Mouse (Mus musculus) hindbrain, embryonic 11.5 days (tissue): ENCODE measurements around the gene Trim63. TPM values are rescaled to one million over a fixed set of nuclear protein-coding genes. Genes with fewer than 3 reads are reported as not detected.

Experiments
- ATAC-seq: fragments of 200-750 bp; cut with Nextera tagmentation; 2 replicates; pipeline ENCODE4 v1.8.0; 2017; ENCODE audit warnings: mild to moderate bottlenecking, moderate TSS enrichment, moderate library complexity; ENCODE audit not compliant: low FRiP score
- DNase-seq: peaks from one replicate; pipeline ENCODE4 v3.0.0-alpha.2; 2015; ENCODE audit warnings: low spot score
- H3K27ac ChIP-seq: fragments of 300-500 bp; sonication (generic); 2 replicates; pipeline ENCODE4 v1.5.1; 2014; ENCODE audit warnings: mild to moderate bottlenecking, low read depth, low read length
- H3K27me3 ChIP-seq: fragments of 300-500 bp; sonication (generic); 2 replicates; pipeline ENCODE4 v1.6.1; 2014; ENCODE audit warnings: mild to moderate bottlenecking, low read length, moderate library complexity, mixed read lengths; ENCODE audit not compliant: control insufficient read depth, insufficient read depth
- H3K36me3 ChIP-seq: fragments of 300-500 bp; sonication (generic); 2 replicates; pipeline ENCODE4 v1.6.1; 2014; ENCODE audit warnings: mild to moderate bottlenecking, low read length, moderate library complexity, mixed read lengths; ENCODE audit not compliant: control insufficient read depth, insufficient read depth
- H3K4me1 ChIP-seq: fragments of 300-500 bp; sonication (generic); replicated peaks from 2 replicates; pipeline ENCODE4 v1.6.1; 2014; ENCODE audit warnings: low read length, mixed read lengths; ENCODE audit not compliant: control insufficient read depth, insufficient read depth
- H3K4me2 ChIP-seq: fragments of 300-500 bp; sonication (generic); replicated peaks from 2 replicates; pipeline ENCODE4 v1.6.1; 2014; ENCODE audit warnings: mild to moderate bottlenecking, low read depth, low read length
- H3K4me3 ChIP-seq: fragments of 300-500 bp; sonication (generic); 2 replicates; pipeline ENCODE4 v1.5.1; 2014; ENCODE audit warnings: low read depth, low read length
- H3K9ac ChIP-seq: fragments of 300-500 bp; sonication (generic); 2 replicates; pipeline ENCODE4 v1.6.1; 2014; ENCODE audit warnings: low read depth, low read length
- H3K9me3 ChIP-seq: fragments of 300-500 bp; sonication (generic); 2 replicates; pipeline ENCODE4 v1.6.1; 2016; ENCODE audit warnings: low read length; ENCODE audit not compliant: control insufficient read depth
- WGBS: fragments of 180-500 bp; shearing (Covaris S2); extraction: QIAGEN DNeasy Blood & Tissue Kit; methylation state at CpG from one replicate; pipeline ENCODE4 v1.1.7; 2014; 5-methylcytosine and 5-hydroxymethylcytosine counted together
- polyA plus RNA-seq: library from polyadenylated mRNA; unstranded; fragments of >200 nt; fragmentation: Nextera tagmentation; extraction: Ambion mirVana; gene quantifications from 2 replicates; pipeline ENCODE4 v1.2.1, GENCODE M21; 2014

The Trim63 gene
- polyA plus RNA-seq, 1 experiment from 2014 or later: 0.12 TPM

GRCm38 (mm10) chr4:134310656-134311055, 4.3 kb upstream of the Trim63 start:
- H3K27me3 ChIP-seq: no peaks in the 10 kb centered on the region
- no peak overlapping the region for H3K4me2 ChIP-seq
- no peak overlapping the region for H3K9ac ChIP-seq
- ATAC-seq (no peak), DNase-seq (no peak)
- no peaks in the 10 kb centered on the region; the same call in 1 of the 2 replicates for H3K4me1 ChIP-seq
- no peaks in the 10 kb centered on the region for H3K36me3 ChIP-seq
- H3K4me3 ChIP-seq: no peak overlapping the region
- WGBS: 90% methylated on average over 9 of the region's 9 CpGs
- H3K9me3 ChIP-seq: no peaks in the 10 kb centered on the region
- H3K27ac ChIP-seq: no peak overlapping the region

- WGBS: 87% methylated on average over 9 of the region's 9 CpGs
- no peak overlapping the region for H3K9ac ChIP-seq
- no peak overlapping the region for H3K4me2 ChIP-seq
- H3K4me1 ChIP-seq: no peaks in the 10 kb centered on the region; the same call in 1 of the 2 replicates
- no peak overlapping the region for H3K4me3 ChIP-seq
- ATAC-seq (no peak), DNase-seq (no peak)
- H3K27me3 ChIP-seq: no peaks in the 10 kb centered on the region
- no peaks in the 10 kb centered on the region for H3K36me3 ChIP-seq
- H3K9me3 ChIP-seq: no peaks in the 10 kb centered on the region
- H3K27ac ChIP-seq: no peak overlapping the region
Observed at GRCm38 (mm10) chr4:134311784-134312183, 3.1 kb upstream of the Trim63 start.

DNA sequence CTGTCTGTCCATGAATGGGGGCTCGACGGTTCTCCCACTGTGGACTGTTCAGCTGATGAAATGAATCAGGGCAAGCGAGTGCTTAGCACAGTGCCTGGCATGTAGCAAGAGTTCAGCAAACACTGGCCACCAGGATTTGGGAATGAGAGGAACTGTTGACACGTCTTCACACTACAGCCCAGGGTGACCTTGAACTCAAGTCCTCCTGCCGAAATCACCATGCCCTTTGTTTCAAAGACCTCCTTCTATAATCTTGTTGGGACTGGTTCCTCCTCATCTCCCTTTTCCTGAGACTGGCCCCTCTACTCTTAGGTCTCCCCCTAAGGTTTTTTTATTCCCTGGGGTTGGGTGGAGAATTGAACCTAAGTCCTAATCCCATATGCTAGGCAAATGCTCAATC, 2.6 kb upstream of the Trim63 start:
- DNase-seq: no peak
- H3K4me3 ChIP-seq: no peak overlapping the region
- no peak overlapping the region for H3K4me2 ChIP-seq
- H3K9ac ChIP-seq: no peak overlapping the region
- no peak overlapping the region for H3K27ac ChIP-seq
- 94% methylated on average over 5 of the region's 5 CpGs for WGBS
- no peaks in the 10 kb centered on the region for H3K27me3 ChIP-seq
- no peaks in the 10 kb centered on the region; the same call in 1 of the 2 replicates for H3K4me1 ChIP-seq
- no peak for ATAC-seq
- no peaks in the 10 kb centered on the region for H3K9me3 ChIP-seq
- no peaks in the 10 kb centered on the region for H3K36me3 ChIP-seq

- WGBS: 92% methylated on average over 6 of the region's 6 CpGs
- ATAC-seq: no peak
- Histone ChIP-seq H3K36me3 (no peaks in the 10 kb centered on the region), H3K4me3 (no peak overlapping the region), H3K9me3 (no peaks in the 10 kb centered on the region), H3K9ac (no peak overlapping the region), H3K27me3 (no peaks in the 10 kb centered on the region), H3K4me2 (no peak overlapping the region), H3K4me1 (no peaks in the 10 kb centered on the region), H3K27ac (no peak overlapping the region)
- DNase-seq: no peak
Observed at GRCm38 (mm10) chr4:134312901-134313300, 2.0 kb upstream of the Trim63 start.

DNA sequence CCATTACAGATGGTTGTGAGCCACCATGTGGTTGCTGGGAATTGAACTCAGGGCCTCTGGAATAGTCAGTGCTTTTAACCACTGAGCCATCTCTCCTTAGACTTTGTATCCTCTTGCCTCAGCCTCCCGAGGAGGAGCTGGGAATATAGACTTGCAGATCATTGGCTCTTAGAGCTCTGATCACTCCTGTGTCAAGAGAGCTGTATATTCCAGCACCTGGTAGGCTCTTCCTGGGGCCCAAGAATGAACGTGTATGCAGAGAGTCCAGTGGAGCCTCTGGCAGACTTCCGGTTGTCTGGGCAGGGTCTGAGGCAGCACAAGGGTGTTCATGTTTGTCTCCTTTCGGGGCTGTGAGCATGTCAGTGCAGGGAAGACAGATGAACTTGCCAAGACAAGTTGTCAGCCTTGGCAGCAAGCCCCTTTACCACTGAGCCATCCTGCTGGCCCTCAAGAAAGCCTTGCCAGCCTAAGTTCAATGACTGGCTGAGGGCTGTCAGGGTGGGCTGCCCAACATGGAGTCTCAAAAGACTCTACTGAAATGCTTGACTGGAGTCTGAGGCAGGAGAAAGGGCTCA, 752 bp upstream of the Trim63 start:
- H3K4me3 ChIP-seq: no peak overlapping the region
- no peak overlapping the region for H3K9ac ChIP-seq
- no peak for ATAC-seq
- DNase-seq: no peak
- H3K27me3 ChIP-seq: no peaks in the 10 kb centered on the region
- no peak overlapping the region for H3K4me2 ChIP-seq
- H3K27ac ChIP-seq: no peak overlapping the region
- 88% methylated on average over 4 of the region's 4 CpGs for WGBS
- H3K4me1 ChIP-seq: no peaks in the 10 kb centered on the region
- H3K9me3 ChIP-seq: no peaks in the 10 kb centered on the region
- H3K36me3 ChIP-seq: no peaks in the 10 kb centered on the region

DNA sequence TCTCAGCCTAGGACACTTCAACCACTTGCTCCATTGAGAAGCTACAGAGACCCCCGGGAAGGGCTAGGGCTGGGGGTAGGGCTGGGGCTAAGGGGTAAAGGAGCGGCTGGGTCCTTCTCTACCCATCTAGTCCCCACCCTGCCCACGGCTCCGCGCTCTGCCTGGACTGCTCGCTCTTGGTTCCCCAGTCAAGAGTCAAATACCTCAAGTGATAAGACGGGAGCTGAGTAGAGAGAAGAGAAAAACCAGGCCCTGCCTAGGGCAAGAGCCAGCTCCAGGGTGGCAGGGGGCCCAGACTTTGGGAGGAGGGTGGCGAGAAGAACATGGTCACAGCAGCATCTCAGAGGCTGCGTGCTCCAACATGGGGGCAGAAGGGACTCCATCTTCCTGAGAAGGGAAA, 550 bp downstream of the Trim63 start:
- no peak for DNase-seq
- H3K9me3 ChIP-seq: no peaks in the 10 kb centered on the region
- H3K27me3 ChIP-seq: no peaks in the 10 kb centered on the region
- H3K27ac ChIP-seq: no peak overlapping the region
- H3K9ac ChIP-seq: no peak overlapping the region
- no peaks in the 10 kb centered on the region for H3K36me3 ChIP-seq
- H3K4me2 ChIP-seq: no peak overlapping the region
- WGBS: 74% methylated on average over 9 of the region's 9 CpGs
- no peak for ATAC-seq
- H3K4me3 ChIP-seq: no peak overlapping the region
- H3K4me1 ChIP-seq: no peaks in the 10 kb centered on the region

- DNase-seq (no peak), ATAC-seq (no peak)
- H3K4me1 ChIP-seq: no peaks in the 10 kb centered on the region
Observed at GRCm38 (mm10) chr4:134316390-134316789, 1.5 kb downstream of the Trim63 start.

DNA sequence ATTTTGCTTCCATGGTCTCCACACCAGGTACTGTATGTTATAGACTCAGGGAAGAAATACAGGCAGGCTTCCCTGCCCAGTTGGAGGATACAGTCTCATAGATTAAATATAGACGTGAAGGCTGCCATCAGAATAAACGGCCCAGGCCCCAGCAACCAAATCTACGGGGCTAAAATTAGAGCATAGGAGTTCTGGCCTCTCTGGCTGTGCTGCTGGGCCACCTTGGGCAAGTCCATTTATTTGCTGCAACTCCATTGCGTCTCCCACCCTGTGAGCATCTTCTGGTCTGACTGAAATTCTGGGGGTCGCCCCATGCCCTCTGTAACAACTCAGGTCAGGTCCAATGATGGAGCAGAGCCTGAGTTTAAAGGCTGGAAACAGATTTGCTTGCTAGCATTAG, 4.2 kb downstream of the Trim63 start:
- DNase-seq: no peak
- Histone ChIP-seq H3K4me2 (no peak overlapping the region), H3K4me3 (no peak overlapping the region), H3K27ac (no peak overlapping the region), H3K9ac (no peak overlapping the region), H3K9me3 (no peaks in the 10 kb centered on the region), H3K36me3 (no peaks in the 10 kb centered on the region), H3K27me3 (no peaks in the 10 kb centered on the region), H3K4me1 (no peaks in the 10 kb centered on the region)
- ATAC-seq: no peak
- WGBS: 93% methylated on average over 5 of the region's 5 CpGs

More at GRCm38 (mm10) chr4:134316390-134316789, 1.5 kb downstream of the Trim63 start:
- H3K27ac ChIP-seq: no peak overlapping the region
- no peak overlapping the region for H3K4me3 ChIP-seq
- H3K9ac ChIP-seq: no peak overlapping the region
- H3K36me3 ChIP-seq: no peaks in the 10 kb centered on the region
- no peaks in the 10 kb centered on the region for H3K27me3 ChIP-seq
- no peaks in the 10 kb centered on the region for H3K9me3 ChIP-seq
- 53% methylated on average over 16 of the region's 16 CpGs for WGBS
- H3K4me2 ChIP-seq: no peak overlapping the region

DNA sequence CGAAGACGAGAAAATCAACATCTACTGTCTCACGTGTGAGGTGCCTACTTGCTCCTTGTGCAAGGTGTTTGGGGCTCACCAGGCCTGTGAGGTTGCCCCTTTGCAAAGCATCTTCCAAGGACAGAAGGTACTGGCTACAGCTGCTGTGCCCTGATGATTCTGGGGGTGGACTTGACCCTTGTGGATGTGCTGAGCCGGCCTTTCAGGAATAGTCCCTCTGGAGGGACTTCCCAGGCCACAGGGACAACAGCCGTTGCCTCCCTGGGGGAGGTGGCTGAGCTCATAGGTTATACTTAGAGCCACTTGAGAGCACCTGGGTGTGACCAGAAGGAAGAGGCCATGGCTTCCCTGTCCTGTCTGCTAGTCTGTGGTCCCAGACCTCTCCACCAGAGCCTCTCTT, 4.8 kb downstream of the Trim63 start:
- Histone ChIP-seq H3K4me2 (no peak overlapping the region), H3K27me3 (no peaks in the 10 kb centered on the region), H3K4me1 (no peaks in the 10 kb centered on the region), H3K9ac (no peak overlapping the region), H3K4me3 (no peak overlapping the region), H3K36me3 (no peaks in the 10 kb centered on the region), H3K9me3 (no peaks in the 10 kb centered on the region), H3K27ac (no peak overlapping the region)
- ATAC-seq (no peak), DNase-seq (no peak)
- WGBS: 79% methylated on average over 5 of the region's 5 CpGs
